Mouse (Mus musculus) adrenal gland, postnatal 36 days (tissue): ENCODE results near the gene Pax3. TPM values are rescaled to one million over a fixed set of nuclear protein-coding genes. Genes with fewer than 3 reads are reported as not detected.

ENCODE experiments used
- DNase-seq, 2 experiments: peaks; one replicate each; pipeline ENCODE4 v3.0.0; 2021; ENCODE audit warnings: mixed read lengths in 1 of 2
- long read RNA-seq, 2 experiments: library from polyadenylated mRNA; stranded (forward); transcript quantifications; one replicate each; pipeline ENCODE4 v2.0.0; 2021; ENCODE audit warnings: borderline sequencing depth in 2 of 2
- total RNA-seq, 2 experiments: library from RNA; stranded (reverse); gene quantifications; 2 replicates each; pipeline ENCODE4 v1.2.3; 2021

Gene Pax3
- not detected for total RNA-seq
- long read RNA-seq, experiment 1 = 0 reads
- long read RNA-seq, experiment 2 = 0 reads

- peak; percentile 15 to 21 for DNase-seq
Observed at GRCm38 (mm10) chr1:78196751-78197311, at the start of gene Pax3. Gene Pax3 (minus strand): TSS chr1:78197134.

DNA sequence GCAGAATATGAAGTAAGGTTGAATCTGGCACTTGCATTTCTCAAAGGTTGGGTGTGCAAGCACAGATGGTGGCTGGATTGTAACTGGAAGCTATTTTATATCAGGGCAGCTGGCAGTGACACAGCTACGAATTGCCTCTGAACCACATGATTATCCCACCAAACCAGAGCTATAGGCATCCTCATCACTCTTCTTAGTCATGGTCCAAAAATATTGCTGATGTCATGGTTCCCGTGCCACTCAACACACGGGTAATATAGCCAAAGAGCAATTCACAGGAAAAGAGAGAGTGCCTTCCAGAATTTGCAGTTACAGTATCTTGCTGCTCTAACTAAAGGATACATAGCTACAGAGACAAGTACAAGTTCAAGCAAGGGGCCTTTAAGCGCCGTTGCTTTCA lies 37.4 kb upstream of the Pax3 start:
- DNase-seq = no peak

- peak in 1 of 2 experiments; percentile 15 for DNase-seq
Observed at GRCm38 (mm10) chr1:78231901-78232546, 35.1 kb upstream of the Pax3 start.

DNA sequence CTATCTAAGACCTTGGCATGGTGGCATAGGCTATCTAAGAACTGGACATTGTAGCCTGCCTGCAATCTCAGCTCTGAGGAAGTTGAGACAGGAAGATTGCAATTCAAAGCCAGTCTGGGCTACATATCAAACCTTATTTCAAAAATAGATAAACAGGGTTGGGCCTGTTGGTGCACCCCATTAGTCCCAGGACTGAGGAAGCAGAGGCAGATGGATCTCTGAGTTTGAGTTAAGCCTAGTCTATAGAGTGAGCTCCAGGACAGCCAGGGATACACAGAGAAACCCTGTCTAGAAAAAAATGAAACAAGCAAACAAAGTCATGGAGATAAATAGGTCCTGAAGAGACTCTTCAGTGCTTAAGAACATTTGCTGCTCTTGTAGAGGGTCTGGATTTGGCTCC lies 32.9 kb upstream of the Pax3 start:
- DNase-seq = no peak

DNA sequence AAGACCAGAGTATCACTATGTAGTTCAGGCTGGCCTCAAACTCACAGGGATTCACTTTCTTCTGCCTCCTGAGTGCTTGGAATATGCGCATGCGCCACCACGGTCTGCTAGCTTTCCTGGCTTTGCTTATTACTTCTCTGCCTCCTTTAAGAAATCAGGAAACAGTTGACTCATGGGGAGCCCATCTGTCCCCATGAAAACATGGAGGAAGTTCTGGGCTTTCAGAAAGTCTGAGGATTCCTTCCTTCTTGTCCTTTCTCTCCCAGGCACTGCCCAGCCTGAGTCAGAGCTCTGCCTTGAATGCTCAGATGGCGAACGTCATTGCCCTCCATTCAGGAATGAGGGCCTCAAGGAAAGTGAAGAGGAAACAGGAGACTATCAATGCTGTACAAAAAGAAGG lies 31.8 kb upstream of the Pax3 start:
- DNase-seq = no peak

DNA sequence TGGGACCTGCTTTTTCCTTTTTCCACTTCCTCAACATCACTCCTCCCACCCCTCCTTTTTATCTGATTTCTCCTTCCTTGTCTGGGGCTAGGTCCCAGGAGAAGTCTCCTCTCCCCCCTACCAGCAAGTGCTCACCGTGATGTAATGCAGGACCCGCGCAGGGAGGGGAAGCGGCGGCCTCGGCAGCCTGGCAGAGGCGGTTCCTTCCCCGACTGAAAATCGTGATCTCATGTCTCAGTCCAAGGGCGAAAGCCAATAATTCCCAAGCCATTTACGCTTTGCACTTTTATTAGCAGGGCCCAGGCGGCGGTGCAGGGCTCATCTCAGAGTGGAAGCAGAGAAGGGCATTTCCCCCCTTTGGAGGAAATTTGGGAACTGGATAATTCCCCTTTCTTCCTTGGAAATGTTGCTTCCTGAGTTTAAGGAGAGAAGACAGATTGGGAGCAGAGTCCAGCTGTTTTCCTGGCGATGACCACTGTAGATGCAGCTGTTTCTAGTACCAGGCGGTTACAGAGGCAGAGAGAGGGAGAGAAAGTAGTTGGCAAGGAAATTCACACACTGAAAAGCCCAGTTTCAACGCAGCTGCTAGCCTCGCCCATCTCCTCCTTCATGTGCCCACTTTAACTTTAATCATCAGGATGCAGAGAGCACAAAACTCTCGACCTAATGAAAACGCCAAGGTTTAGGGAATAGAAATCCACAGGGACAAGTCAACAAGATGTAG lies 21.3 kb upstream of the Pax3 start:
- DNase-seq = peak; percentile 31

DNA sequence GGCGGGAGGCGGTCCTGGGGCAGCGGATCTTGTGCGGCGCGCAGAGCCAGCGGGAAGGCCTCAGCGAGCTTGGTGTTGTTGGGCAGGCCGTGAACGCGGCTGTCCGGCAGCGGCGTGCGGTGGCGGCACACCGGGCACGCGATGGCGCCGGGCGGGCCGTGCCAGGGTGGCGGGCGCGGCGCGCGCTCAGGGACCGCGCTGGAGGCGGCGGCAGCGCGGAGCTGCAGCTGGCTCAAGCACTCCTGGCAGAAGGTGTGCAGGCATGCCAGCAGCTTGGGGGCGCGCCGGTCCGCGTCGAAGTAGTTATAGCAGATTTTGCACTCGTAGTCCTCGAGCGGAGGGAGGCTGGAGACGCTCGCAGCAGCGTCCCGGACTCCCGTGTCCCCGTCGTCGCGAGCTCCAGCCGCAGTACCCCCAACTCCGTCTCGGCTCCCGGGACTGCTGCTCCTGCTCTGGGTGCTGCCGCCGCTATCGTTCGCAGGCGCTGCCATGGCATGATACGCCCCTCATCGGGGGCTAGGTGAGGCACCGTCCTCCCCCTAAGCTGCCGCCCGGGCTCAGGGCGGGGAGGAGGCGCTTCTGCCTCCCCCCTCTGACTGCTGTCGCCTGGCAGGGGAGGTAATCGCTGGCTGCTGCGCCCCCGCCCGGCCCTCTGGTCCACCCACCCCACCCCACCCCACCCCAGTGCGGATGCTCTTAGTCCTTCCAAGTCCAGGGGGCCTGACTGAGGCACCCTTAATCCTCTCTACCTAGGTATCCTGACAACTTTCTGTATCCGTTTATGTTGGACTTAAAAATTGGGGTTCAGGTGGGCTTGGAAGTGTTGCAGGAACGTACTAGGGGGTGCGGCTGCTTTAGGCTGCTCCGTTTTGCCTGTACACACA lies 20.5 kb upstream of the Pax3 start:
- peak; percentile 42 to 56 for DNase-seq

GRCm38 (mm10) chr1:78216509-78217141 lies 19.7 kb upstream of the Pax3 start:
- peak; percentile 25 to 29 for DNase-seq

DNA sequence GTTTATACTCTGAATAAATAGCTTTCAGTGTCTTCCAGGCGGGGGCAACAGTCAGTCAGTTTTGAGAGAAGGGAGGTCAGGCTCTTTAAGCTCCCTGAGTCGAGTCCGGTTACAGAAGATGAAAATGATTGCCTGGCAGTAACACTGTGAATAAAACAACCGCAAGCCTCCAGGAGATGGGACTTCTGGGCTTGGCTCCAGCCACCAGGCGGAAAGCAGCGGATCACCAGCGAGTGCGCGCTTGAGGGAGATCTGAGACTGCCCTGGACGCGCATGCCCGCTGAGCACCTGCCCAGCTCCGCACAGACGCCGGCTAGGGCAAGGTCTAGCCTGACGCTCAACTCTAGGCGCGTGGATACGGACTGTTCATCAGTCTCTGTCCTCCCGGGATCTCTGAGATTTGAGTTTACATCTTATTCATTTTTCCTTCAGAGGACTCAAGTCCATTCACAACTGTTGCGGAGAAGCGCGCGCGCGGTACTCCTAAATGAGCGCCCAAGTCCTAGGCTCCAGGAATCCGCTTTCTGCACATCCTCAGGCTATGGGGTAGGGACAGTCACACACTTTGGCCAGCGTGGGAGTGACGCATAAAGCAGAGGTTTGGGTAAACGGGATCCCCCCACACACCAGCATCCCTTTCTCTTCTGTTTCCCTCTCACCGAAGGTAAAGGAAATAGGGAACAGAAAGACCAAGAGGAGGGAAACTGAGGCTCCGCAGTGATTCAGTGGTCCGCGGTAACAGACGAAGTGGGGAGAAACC lies 19.0 kb upstream of the Pax3 start:
- peak; percentile 50 to 61 for DNase-seq

DNA sequence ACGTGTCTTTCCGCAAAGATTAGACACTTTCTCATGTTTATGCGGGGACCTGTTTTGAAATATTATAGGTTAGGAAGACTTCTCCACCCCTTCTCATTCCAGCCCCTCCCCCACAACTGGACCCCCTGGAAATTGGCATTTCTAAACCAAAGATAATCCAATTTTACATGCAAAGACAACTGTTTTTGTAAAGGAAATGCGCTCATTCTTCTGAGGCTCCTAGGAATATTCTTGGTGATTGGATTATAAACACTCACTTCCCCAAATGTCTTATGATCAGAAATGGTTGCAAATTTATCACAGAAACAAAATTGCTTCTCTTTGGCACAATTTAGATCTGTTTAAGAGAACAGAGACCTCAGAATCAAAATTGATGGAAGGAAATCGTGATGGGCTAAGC lies 14.1 kb upstream of the Pax3 start:
- DNase-seq = no peak

DNA sequence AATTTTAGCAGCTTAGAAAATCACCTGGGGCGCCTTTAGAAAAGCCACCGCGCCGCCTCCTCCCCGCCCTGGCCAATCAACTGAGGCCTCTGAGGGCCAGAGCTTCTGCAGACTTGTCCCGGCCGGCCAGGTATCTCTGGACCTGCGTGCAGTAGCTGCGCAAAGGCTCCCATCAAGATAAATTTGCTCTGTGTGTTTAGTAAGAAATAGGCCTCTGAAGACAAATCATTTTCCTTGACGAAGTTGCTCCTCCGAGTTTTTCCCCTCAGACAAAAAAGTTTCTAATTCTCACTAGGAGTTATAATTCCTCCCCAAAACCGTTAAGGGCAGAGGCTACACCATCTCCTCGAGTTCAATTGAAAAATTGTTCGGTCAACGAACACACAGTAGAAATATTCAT lies 13.6 kb upstream of the Pax3 start:
- DNase-seq = no peak

DNA sequence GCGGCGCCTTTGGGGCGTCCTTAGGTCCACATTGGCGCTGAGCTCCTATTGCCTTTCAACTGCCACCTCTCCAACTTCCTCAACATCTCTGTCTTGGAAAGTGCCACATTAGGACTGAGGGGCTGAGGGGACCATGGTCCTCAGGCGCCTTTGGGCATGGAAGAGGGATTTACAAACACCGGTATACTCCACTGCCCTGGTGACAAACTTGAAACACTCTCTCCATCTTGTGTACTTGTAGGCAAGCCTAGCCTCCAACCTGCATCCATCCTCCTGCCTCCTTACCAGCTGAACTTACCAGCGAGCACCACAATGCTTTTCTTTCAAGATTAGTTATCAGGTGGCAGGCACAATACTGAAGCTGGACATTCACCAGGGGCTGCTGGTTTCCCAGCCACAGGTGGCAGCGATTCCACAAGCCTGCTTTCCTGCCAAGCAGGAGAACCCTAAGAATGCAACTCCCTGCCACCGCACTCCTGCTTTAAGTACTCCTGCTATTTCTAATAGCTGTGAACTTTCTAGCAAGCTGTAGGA lies 11.4 kb upstream of the Pax3 start:
- DNase-seq = no peak

- no peak for DNase-seq
Observed at GRCm38 (mm10) chr1:78204341-78204740, 7.4 kb upstream of the Pax3 start.

GRCm38 (mm10) chr1:78203622-78204211 lies 6.8 kb upstream of the Pax3 start:
- DNase-seq = peak; percentile 16 to 38

DNA sequence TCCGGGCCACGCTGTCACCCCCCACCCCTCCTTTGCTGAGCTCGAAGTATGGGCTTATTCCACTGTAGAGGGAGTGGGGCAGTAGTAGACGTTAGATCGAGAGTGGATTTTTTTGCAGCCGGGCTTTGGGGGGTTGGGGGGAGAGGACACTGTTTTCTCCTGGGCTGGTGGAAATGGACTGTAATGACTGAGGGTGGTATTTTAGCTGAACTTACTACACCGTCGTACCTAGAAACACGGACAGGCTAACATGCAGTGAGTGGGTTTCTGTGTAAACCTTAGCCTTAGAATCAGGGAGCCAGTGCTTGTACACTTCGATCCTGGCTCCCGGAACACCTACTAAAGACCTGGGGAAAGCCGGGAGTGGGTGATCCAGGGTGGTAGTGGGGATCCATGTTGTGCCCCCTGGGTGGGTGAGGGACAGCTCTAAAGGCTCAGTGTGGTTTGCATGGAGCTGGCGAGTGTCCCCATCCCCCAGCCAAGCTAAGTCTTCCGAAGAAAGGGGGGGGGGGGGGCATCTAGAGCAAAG lies 6.2 kb upstream of the Pax3 start:
- DNase-seq = no peak

DNA sequence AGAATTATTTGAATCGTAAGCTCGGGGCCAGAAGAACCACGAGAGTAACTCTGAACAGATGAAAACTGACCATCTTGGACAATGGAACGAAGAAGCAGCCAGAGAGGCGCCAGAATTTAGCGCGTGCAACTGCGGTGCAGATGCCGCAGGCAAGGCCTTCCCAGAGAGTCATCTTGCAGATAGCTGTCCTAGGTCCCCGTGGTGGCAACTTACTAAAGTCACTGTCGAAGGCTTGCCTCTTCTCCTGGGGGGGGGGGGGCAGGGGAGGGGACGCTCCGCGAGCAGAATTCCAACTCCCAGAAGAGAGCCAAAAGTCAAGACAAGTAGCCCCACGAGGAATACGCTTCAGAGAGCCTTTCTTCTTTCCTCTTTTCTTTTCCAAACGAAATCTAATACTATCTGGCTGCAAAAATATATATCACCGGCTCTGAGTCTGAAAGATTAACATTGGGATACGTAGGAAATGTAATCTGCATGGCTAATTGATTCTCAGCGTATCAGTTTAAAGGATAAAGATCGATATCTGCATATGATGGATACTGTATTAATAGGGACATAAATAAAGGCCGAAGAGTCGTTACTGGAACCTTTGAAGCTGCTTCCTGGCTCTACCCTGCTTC lies 5.6 kb upstream of the Pax3 start:
- no peak for DNase-seq

DNA sequence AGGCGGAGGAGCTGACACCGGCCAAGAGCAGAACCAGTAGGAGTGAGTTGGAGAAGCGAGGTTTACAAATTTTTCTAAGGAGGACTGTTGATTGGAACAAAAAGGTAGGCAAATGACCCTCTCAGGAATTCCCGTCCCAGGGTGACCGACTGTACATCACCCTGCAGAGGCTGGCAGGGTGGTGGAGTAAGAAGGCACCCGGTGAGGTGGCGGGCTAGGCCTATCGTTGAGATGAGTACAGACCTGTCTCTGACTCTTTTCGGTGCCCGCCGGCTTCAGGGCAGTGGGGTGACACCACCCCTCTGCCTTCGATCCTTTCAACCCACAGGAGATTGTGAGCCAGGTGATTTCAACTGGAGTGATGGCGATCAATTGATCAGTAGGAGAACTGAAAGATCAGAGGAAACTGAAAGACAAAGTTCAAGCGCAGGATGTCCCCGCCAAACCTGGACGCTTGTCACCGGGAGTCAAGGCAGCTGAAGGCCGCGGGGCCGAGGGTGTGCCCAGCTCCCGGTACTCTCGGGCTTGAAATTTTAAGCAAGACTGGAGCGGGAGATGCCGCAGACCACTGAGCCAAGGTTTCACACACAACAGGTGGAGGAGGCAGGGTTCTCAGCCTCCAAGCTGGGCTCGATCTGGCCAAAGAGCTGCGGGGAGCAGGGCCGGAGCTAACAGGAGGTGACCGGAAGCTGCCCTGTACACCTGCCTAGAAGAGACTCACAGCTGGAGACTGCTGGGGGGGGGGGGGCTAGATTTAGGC lies 4.5 kb upstream of the Pax3 start:
- no peak for DNase-seq

GRCm38 (mm10) chr1:78200191-78200590 lies 3.3 kb upstream of the Pax3 start:
- DNase-seq = no peak

- no peak for DNase-seq
Observed at GRCm38 (mm10) chr1:78199221-78199620, 2.3 kb upstream of the Pax3 start.
